Mouse (Mus musculus): ENCODE measurements at regions not wholly inside any gene's neighbourhood (a gene's known extent, or its start where the extent isn't known, plus 50 kb on each side); places are given as distances from the start of the nearest gene placed in this dataset.
A peak's percentile ranks its signal among the peaks of the same experiment; 100 is the strongest.

DNA sequence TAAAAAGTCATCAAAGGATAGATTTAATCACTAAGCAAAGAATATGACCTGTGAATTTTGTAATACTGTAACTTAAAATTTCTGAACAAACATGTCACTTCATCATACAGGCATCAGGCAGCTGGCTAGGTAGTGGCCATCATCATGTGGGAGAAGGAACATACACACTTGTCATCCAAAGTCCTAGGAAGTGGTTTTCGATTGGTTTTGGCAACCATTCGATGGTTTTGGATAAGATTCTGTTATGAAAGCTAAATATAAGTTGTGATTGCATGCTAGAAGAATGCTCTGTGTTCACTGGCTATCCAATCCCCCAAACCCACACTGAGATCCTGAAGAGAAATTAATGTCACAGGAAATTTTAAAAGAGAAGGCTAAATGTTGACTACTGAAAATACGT, 207.7 kb downstream of the Gm7489 start:
- Histone ChIP-seq H3K9ac (ENCODE audit: low read depth, low read length) (no peak overlapping the region), H3K9me3 (ENCODE audit: control insufficient read depth, low read length) (no peaks in the 10 kb centered on the region), H3K27ac (ENCODE audit: low read depth, low read length) (no peak overlapping the region), H3K27me3 (ENCODE audit: control insufficient read depth, insufficient read depth, low read length) (no peaks in the 10 kb centered on the region), H3K36me3 (ENCODE audit: control insufficient read depth, insufficient read depth, low read length) (no peaks in the 10 kb centered on the region), H3K4me1 (ENCODE audit: control insufficient read depth, insufficient read depth, low read length) (no peaks in the 10 kb centered on the region), H3K4me2 (replicated peaks; ENCODE audit: low read depth, low read length) (no peak overlapping the region), H3K4me3 (ENCODE audit: low read length) (no peak overlapping the region)
- ATAC-seq (ENCODE audit: low FRiP score, low TSS enrichment) = no peak
- 84% methylated on average over 3 of the region's 3 CpGs for WGBS

DNA sequence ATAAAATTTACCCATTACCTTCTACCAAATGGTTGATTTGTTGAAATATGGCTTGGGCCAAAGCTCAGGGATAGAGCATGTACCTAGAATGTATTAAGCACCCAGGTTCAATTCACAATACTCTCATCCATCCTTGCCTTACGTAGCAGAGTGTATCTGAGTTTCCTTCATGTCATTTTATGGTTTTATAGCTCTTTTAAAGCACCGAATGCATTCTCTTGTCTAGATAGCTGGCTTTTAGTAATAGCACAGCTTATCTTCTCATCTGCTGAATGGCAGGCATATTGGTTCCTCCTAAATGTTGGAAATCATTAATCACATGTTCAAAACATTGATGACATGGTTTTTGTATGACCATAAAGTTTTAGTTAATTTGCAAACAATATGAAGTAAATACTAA, 212.8 kb downstream of the Gm7489 start:
- Histone ChIP-seq H3K9ac (ENCODE audit: low read depth, low read length) (no peak overlapping the region), H3K4me2 (replicated peaks; ENCODE audit: low read depth, low read length) (no peak overlapping the region), H3K27me3 (ENCODE audit: control insufficient read depth, insufficient read depth, low read length) (no peaks in the 10 kb centered on the region), H3K4me1 (ENCODE audit: control insufficient read depth, insufficient read depth, low read length) (no peaks in the 10 kb centered on the region), H3K4me3 (ENCODE audit: low read length) (no peak overlapping the region), H3K9me3 (ENCODE audit: control insufficient read depth, low read length) (no peaks in the 10 kb centered on the region), H3K36me3 (ENCODE audit: control insufficient read depth, insufficient read depth, low read length) (no peaks in the 10 kb centered on the region), H3K27ac (ENCODE audit: low read depth, low read length) (no peak overlapping the region)
- 43% methylated on average over 2 of the region's 2 CpGs for WGBS
- ATAC-seq (ENCODE audit: low FRiP score, low TSS enrichment) = no peak

DNA sequence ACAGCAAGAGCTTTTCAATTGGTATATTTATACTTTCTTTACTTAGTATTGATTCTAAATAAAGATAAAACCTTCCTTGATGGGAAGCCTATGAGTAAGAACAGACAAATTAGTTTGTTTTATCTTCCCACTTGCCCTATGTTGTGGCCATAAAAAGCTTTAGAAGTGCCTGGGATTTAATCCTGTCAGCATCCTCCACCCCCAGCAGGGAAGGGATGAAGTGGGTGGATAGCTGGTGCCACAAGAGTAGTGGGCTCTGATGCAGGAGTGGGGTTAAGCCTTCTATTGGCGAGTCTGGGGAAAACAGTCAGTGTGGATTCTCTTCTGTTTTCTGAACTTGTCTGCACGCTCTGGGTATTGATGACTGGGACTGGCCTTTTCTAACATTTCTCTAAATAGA, 227.7 kb downstream of the Gm7489 start:
- Histone ChIP-seq H3K36me3 (ENCODE audit: control insufficient read depth, insufficient read depth, low read length) (no peaks in the 10 kb centered on the region), H3K9ac (ENCODE audit: low read depth, low read length) (no peak overlapping the region), H3K4me3 (ENCODE audit: low read length) (no peak overlapping the region), H3K9me3 (ENCODE audit: control insufficient read depth, low read length) (no peaks in the 10 kb centered on the region), H3K27me3 (ENCODE audit: control insufficient read depth, insufficient read depth, low read length) (no peaks in the 10 kb centered on the region), H3K4me1 (ENCODE audit: control insufficient read depth, insufficient read depth, low read length) (no peaks in the 10 kb centered on the region), H3K4me2 (replicated peaks; ENCODE audit: low read depth, low read length) (no peak overlapping the region), H3K27ac (ENCODE audit: low read depth, low read length) (no peak overlapping the region)
- no peak for ATAC-seq (ENCODE audit: low FRiP score, low TSS enrichment)
- WGBS = 66% methylated on average over 2 of the region's 2 CpGs

DNA sequence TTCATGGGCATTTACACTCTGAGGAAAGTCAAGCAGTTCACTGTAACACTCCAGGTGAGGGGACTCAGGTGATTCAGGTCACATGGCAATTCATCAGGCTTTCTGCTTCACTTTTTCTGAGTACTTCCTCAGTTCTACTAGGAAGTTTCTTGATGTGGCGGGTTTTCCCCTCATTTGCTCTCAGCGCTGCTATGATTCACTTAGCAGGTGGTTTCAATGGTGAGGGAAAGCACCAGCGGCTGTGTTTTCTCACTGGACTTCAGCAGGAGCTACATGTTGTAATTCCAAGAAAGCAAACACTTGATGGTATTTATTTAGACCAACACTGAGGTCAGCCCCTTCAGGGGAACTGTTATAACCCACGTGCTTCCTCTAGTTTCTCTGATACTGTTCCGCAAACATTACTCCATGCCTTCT, 229.4 kb downstream of the Gm7489 start:
- ATAC-seq (ENCODE audit: low FRiP score, low TSS enrichment) = no peak
- no peaks in the 10 kb centered on the region for H3K36me3 ChIP-seq (ENCODE audit: control insufficient read depth, insufficient read depth, low read length)
- no peak overlapping the region for H3K9ac ChIP-seq (ENCODE audit: low read depth, low read length)
- H3K9me3 ChIP-seq (ENCODE audit: control insufficient read depth, low read length) = no peaks in the 10 kb centered on the region
- 69% methylated on average over 5 of the region's 5 CpGs for WGBS
- no peak overlapping the region for H3K4me3 ChIP-seq (ENCODE audit: low read length)
- H3K4me1 ChIP-seq (ENCODE audit: control insufficient read depth, insufficient read depth, low read length) = no peaks in the 10 kb centered on the region
- no peak overlapping the region for H3K27ac ChIP-seq (ENCODE audit: low read depth, low read length)
- H3K4me2 ChIP-seq (replicated peaks; ENCODE audit: low read depth, low read length) = no peak overlapping the region
- H3K27me3 ChIP-seq (ENCODE audit: control insufficient read depth, insufficient read depth, low read length) = no peaks in the 10 kb centered on the region

DNA sequence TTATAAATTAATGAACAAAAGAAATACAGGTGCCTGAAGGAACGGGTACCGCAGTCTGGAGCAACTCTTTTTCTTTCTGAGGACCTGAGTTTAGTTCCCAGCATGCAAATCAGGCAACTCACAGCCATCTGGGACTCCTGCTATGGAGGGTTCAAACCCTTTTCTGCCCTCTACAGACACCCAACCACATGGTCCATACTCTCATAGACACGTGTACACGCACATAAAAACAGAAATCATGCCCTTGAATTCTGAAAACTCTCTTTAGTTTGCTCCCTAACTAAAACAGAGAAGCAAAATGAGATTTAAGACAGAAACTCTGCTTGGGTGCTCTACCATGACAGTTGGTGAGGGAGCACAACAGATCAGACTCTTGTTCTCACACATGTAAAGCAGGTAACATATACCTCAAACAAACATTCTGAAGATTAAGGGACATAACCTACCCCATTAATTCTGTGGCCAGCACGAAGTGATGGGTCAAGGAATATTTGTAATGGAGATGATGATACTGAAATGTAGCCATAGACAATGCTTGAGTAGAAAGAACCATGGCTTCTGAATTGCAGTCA, 233.3 kb downstream of the Gm7489 start:
- no peak overlapping the region for H3K4me2 ChIP-seq (replicated peaks; ENCODE audit: low read depth, low read length)
- H3K27me3 ChIP-seq (ENCODE audit: control insufficient read depth, insufficient read depth, low read length) = no peaks in the 10 kb centered on the region
- no peak overlapping the region for H3K27ac ChIP-seq (ENCODE audit: low read depth, low read length)
- ATAC-seq (ENCODE audit: low FRiP score, low TSS enrichment) = peak; percentile 66; the same call in 1 of the 2 replicates
- WGBS = 68% methylated on average over 5 of the region's 5 CpGs
- H3K9me3 ChIP-seq (ENCODE audit: control insufficient read depth, low read length) = no peaks in the 10 kb centered on the region
- H3K4me3 ChIP-seq (ENCODE audit: low read length) = no peak overlapping the region
- no peaks in the 10 kb centered on the region for H3K4me1 ChIP-seq (ENCODE audit: control insufficient read depth, insufficient read depth, low read length)
- no peaks in the 10 kb centered on the region for H3K36me3 ChIP-seq (ENCODE audit: control insufficient read depth, insufficient read depth, low read length)
- no peak overlapping the region for H3K9ac ChIP-seq (ENCODE audit: low read depth, low read length)

DNA sequence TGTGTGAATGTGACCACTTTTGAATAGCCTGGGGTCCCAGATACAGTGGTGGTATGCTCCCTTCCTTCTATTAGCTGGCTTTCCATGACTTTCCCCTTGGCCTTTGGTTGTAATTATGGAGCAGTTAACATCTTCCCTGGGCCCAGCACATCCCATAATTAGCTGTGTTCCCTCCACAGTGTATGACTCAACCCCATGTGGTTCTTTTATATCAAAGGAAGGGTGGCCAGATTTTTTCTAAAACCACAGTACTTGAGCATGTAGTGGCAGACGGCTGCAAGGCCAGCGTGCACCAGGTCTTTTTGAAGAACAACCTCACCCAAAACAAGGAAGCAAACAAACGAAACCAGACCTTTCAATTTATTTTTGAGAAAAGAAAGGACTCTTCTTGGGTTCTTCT, 235.8 kb downstream of the Gm7489 start:
- WGBS = 89% methylated on average over 3 of the region's 3 CpGs
- H3K9ac ChIP-seq (ENCODE audit: low read depth, low read length) = no peak overlapping the region
- H3K4me3 ChIP-seq (ENCODE audit: low read length) = no peak overlapping the region
- H3K4me2 ChIP-seq (replicated peaks; ENCODE audit: low read depth, low read length) = no peak overlapping the region
- no peaks in the 10 kb centered on the region for H3K36me3 ChIP-seq (ENCODE audit: control insufficient read depth, insufficient read depth, low read length)
- ATAC-seq (ENCODE audit: low FRiP score, low TSS enrichment) = no peak
- H3K27me3 ChIP-seq (ENCODE audit: control insufficient read depth, insufficient read depth, low read length) = no peaks in the 10 kb centered on the region
- no peaks in the 10 kb centered on the region for H3K4me1 ChIP-seq (ENCODE audit: control insufficient read depth, insufficient read depth, low read length)
- no peaks in the 10 kb centered on the region for H3K9me3 ChIP-seq (ENCODE audit: control insufficient read depth, low read length)
- no peak overlapping the region for H3K27ac ChIP-seq (ENCODE audit: low read depth, low read length)

DNA sequence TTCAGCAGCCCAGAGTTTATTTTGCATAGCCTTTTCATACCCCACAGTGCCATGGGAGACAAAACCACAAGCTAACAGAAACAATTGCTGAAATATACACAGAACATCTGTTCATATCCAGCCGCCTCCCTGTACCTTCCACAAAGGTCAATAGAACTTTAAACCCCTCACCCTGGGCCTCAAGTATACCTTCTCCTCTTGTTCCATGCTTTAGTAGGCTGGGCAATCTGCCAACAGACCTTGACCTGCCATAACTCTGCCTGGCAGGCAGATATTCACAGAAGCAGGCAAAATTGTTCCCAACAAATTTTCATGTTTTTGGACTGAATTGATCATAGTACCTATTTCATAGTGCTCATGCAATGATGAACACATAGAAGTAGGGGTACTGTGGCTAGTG, 279.6 kb downstream of the Gm7489 start:
- Histone ChIP-seq H3K27ac (ENCODE audit: low read depth, low read length) (no peak overlapping the region), H3K9ac (ENCODE audit: low read depth, low read length) (no peak overlapping the region), H3K27me3 (ENCODE audit: control insufficient read depth, insufficient read depth, low read length) (no peaks in the 10 kb centered on the region), H3K4me2 (replicated peaks; ENCODE audit: low read depth, low read length) (no peak overlapping the region), H3K4me1 (ENCODE audit: control insufficient read depth, insufficient read depth, low read length) (0 out of 2 replicates have a peak, but pooled peaks cover 3% of the 10 kb centered on the region), H3K9me3 (ENCODE audit: control insufficient read depth, low read length) (no peaks in the 10 kb centered on the region), H3K36me3 (ENCODE audit: control insufficient read depth, insufficient read depth, low read length) (no peaks in the 10 kb centered on the region), H3K4me3 (ENCODE audit: low read length) (no peak overlapping the region)
- 17% methylated on average over 1 of the region's 1 CpGs for WGBS
- no peak for ATAC-seq (ENCODE audit: low FRiP score, low TSS enrichment)

DNA sequence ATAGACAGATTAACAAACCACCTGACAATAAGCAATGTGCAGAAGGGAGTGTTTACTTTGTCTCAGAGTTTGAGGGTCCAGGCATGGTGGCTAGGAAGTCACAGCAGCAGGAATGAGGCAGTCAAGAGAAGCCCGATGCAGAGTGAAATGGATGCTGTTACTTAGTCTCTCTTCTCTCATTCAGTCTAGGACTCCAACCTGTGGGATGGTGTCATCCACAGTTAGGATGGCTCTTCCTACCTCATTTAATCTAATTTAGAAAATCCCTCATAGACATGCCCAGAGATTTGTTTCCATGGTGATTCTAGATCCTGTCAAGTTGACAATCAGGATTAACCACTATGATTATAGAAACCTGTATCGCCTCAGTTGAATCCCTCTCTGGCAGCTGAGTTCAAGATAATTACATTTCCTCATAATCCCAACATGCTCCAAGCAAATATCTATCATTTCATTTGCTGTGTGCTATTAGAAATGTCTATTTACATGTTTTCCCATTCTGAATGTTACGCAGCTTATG, 283.2 kb downstream of the Gm7489 start:
- ATAC-seq (ENCODE audit: low FRiP score, low TSS enrichment) = no peak
- 87% methylated on average over 3 of the region's 3 CpGs for WGBS

DNA sequence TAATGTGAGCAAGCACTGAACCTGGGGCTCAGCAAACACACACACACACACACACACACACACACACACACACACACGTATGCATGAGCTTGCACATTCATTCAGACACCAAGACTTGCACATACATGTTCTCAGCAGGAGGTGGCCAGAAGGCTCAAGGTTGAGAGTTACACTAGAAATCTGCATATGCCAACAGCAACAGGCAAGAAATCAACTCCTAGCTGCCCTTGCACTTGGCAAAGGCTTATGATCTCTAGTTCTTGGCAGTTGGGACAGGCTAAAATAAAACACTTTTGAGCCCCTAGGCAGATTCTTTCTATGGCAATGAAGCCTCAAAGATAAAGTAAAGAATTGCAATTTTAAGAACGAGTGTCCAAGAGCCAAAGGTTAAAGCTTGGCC, 292.5 kb downstream of the Gm7489 start:
- no peaks in the 10 kb centered on the region for H3K4me1 ChIP-seq (ENCODE audit: control insufficient read depth, insufficient read depth, low read length)
- no peak overlapping the region for H3K4me3 ChIP-seq (ENCODE audit: low read length)
- ATAC-seq (ENCODE audit: low FRiP score, low TSS enrichment) = no peak
- no peak overlapping the region for H3K27ac ChIP-seq (ENCODE audit: low read depth, low read length)
- no peaks in the 10 kb centered on the region for H3K27me3 ChIP-seq (ENCODE audit: control insufficient read depth, insufficient read depth, low read length)
- no peaks in the 10 kb centered on the region for H3K9me3 ChIP-seq (ENCODE audit: control insufficient read depth, low read length)
- H3K9ac ChIP-seq (ENCODE audit: low read depth, low read length) = no peak overlapping the region
- WGBS = 71% methylated on average over 2 of the region's 2 CpGs
- no peaks in the 10 kb centered on the region for H3K36me3 ChIP-seq (ENCODE audit: control insufficient read depth, insufficient read depth, low read length)
- no peak overlapping the region for H3K4me2 ChIP-seq (replicated peaks; ENCODE audit: low read depth, low read length)

More for the DNA sequence above, 283.2 kb downstream of the Gm7489 start:
- H3K9ac ChIP-seq (ENCODE audit: low read depth, low read length) = no peak overlapping the region
- no peak overlapping the region for H3K4me2 ChIP-seq (replicated peaks; ENCODE audit: low read depth, low read length)
- H3K9me3 ChIP-seq (ENCODE audit: control insufficient read depth, low read length) = no peaks in the 10 kb centered on the region
- H3K4me1 ChIP-seq (ENCODE audit: control insufficient read depth, insufficient read depth, low read length) = 0 out of 2 replicates have a peak, but pooled peaks cover 3% of the 10 kb centered on the region
- no peak overlapping the region for H3K27ac ChIP-seq (ENCODE audit: low read depth, low read length)
- H3K27me3 ChIP-seq (ENCODE audit: control insufficient read depth, insufficient read depth, low read length) = no peaks in the 10 kb centered on the region
- no peaks in the 10 kb centered on the region for H3K36me3 ChIP-seq (ENCODE audit: control insufficient read depth, insufficient read depth, low read length)
- H3K4me3 ChIP-seq (ENCODE audit: low read length) = no peak overlapping the region

Measured in kidney, embryonic 14.5 days (tissue).